Mouse (Mus musculus) colon, adult 2 months (tissue): ENCODE data around the gene Olfr183. TPM values are rescaled to one million over a fixed set of nuclear protein-coding genes. Genes with fewer than 3 reads are reported as not detected.

Experiments
- polyA plus RNA-seq: library from polyadenylated mRNA; depleted of rRNA; stranded (reverse); fragments of >200 nt; gene quantifications from 2 replicates; pipeline ENCODE4 v1.2.3, GENCODE M21; 2012; rRNA removed

The Olfr183 gene
- polyA plus RNA-seq: not detected in 2 replicates

GRCm38 (mm10) chr16:58995057-58995456 is at the start of gene Olfr183:
Gene Olfr183 (plus strand): TSS chr16:58995357.

DNA sequence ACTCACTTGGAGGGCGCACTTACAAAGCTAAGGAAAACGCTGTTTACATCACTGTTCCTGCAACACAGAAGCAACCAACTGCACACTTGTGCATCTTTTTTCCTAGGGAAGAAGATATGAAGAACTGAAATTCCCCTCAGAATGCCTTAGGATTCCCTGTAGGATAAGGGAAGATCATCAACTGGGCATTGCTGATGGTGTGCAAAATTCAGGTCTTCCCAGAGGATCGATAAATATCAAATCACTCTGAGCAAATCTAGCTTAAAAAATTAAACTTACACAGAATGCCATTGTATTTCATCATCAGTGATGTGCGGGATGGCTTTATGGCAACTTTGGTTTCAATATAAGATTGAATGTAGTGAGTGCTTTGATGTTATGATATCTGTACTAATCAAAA is 35.0 kb downstream of the Olfr183 start, which contains the start of gene Olfr186:
Gene Olfr186, minus strand, starts transcription at position 101 of the 400 bp plus-strand sequence.

DNA sequence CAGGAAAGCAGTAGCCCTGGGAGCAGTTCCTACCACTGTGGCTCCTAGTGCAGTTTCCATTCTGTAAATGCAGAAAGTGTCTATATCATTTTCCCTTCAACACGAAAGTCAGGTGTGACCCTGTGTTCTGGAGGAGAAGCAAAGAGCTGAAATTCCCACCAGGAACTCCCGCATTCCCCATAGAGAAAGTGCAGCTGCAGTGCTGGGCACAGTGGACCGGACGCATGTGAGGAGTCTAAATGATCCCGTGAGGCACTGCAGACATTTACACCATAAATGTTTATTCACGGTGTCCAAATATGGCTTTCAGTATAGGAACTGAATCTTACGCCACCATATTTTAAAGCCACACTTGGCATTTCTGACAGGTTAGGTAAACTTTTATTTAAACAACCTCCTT is 44.6 kb downstream of the Olfr183 start, which contains the start of gene Olfr187:
Gene Olfr187, minus strand, starts transcription at position 58 of the 400 bp plus-strand sequence.

Other genes starting within 250 kb of the Olfr183 start
- gene Olfr172, start 232.2 kb upstream of the Olfr183 start, polyA plus RNA-seq: not detected in 2 replicates
- gene Olfr173, start 195.1 kb upstream of the Olfr183 start, polyA plus RNA-seq: not detected in 2 replicates
- not detected in 2 replicates for gene Olfr175-ps1, start 168.6 kb upstream of the Olfr183 start, polyA plus RNA-seq
- gene Olfr177, start 120.6 kb upstream of the Olfr183 start, polyA plus RNA-seq: not detected in 2 replicates
- gene Olfr178, start 103.3 kb upstream of the Olfr183 start, polyA plus RNA-seq: not detected in 2 replicates
- not detected in 2 replicates for gene Olfr181, start 66.6 kb upstream of the Olfr183 start, polyA plus RNA-seq
- gene Olfr180, start 66.0 kb upstream of the Olfr183 start, polyA plus RNA-seq: not detected in 2 replicates
- not detected in 2 replicates for gene Olfr186, start 34.9 kb downstream of the Olfr183 start, polyA plus RNA-seq
- gene Olfr187, start 44.4 kb downstream of the Olfr183 start, polyA plus RNA-seq: not detected in 2 replicates
- not detected in 2 replicates for gene Olfr190, start 82.6 kb downstream of the Olfr183 start, polyA plus RNA-seq
- not detected in 2 replicates for gene Olfr191, start 94.5 kb downstream of the Olfr183 start, polyA plus RNA-seq
- not detected in 2 replicates for gene Olfr193, start 116.5 kb downstream of the Olfr183 start, polyA plus RNA-seq
- gene Olfr194, start 125.7 kb downstream of the Olfr183 start, polyA plus RNA-seq: not detected in 2 replicates
- not detected in 2 replicates for gene Olfr195, start 151.7 kb downstream of the Olfr183 start, polyA plus RNA-seq
- not detected in 2 replicates for gene Olfr196, start 175.1 kb downstream of the Olfr183 start, polyA plus RNA-seq
- not detected in 2 replicates for gene Olfr198, start 208.2 kb downstream of the Olfr183 start, polyA plus RNA-seq
- not detected in 2 replicates for gene Olfr199, start 224.4 kb downstream of the Olfr183 start, polyA plus RNA-seq